8 mouse cellular contexts compared by ENCODE assay signal in the genomic region with DNA sequence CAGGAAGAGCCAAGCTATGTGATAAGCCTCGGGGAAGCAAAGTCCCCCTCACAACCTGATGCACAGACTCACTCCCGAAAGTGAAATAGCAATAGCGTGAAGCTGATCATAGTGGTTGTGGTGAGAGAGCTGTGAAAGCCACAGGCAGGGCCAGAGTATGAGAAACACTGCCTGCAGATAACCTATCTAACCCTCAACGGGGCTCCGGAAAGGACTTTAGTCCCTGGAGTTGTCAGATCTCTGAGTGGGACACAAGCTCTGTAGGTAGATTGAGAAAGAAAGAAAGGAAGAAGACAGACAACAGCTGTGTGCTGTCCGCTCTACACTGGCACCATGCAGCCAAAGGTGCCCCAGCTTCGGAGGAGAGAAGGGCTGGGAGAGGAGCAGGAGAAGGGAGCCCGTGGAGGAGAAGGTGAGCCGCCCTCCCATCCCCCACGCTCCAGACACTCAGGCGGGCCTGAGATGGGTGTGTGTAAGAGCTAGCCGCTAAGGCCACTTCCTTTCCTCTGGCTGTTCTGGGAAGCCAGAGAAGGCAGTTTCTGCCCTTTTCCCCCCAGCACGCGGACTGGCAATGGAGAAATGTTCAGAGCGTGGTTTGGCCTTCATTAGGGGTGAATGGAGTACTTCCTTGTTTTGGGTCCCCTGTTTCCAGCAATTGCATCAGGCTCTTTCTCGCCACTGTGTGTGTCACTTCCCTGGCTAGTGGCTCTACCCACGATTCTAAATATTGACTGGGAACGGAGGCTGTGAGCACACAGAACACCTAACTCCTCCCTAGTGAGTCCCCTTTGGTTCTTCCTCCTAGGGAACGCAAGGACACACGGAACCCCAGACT. TPM values are rescaled to one million over a fixed set of nuclear protein-coding genes. Genes with fewer than 3 reads are reported as not detected.
A peak's percentile ranks its signal among the peaks of the same experiment; 100 is the strongest.
DNase-seq lines count a peak whose midpoint lies in the region; ATAC-seq lines count a peak whose summit lies in the region.

A gene (plus strand): TSS at position 226 of the 835 bp plus-strand sequence.

- H3K4me3 ChIP-seq in heart, embryonic 13.5 days: peak within 1 kb of the TSS; percentile 18; the same call in 1 of the 2 replicates

- no peaks in the 10 kb centered on the region for H3K9me3 ChIP-seq in heart, embryonic 13.5 days

- ATAC-seq in heart, embryonic 13.5 days (ENCODE audit: extremely low read depth, insufficient number of reproducible peaks, low FRiP score, low TSS enrichment): no peak

- H3K9ac ChIP-seq in heart, embryonic 13.5 days: peak within 1 kb of the TSS; percentile 66

- peaks cover 28% of the 10 kb centered on the region for H3K4me1 ChIP-seq in heart, embryonic 13.5 days

- H3K36me3 ChIP-seq in heart, embryonic 13.5 days: no peaks in the 10 kb centered on the region

- 24% methylated on average over 20 of the region's 20 CpGs for WGBS in heart, embryonic 13.5 days

- peaks cover 10% of the 10 kb centered on the region for H3K27me3 ChIP-seq in heart, embryonic 13.5 days (replicated peaks)

- peak within 1 kb of the TSS; percentile 58 for H3K4me2 ChIP-seq in heart, embryonic 13.5 days

- peak; percentile 54 for DNase-seq in adrenal gland, adult 2 months
- no peak for DNase-seq in adrenal gland, adult 18-20 months (ENCODE audit: low spot score in 2 of 2)
- DNase-seq in MN1 (ENCODE audit: low spot score): peak; percentile 90
- DNase-seq in kidney, postnatal 4 days: peak; percentile 62 to 68
- peak; percentile 80 to 85 for DNase-seq in monocyte, adult 2 months (ENCODE audit: low read depth in 1 of 2, low spot score in 2 of 2)
- no peak for DNase-seq in frontal cortex, postnatal 14 days (ENCODE audit: low spot score in 2 of 2)
- DNase-seq in cerebellum, postnatal 25 days: no peak

- 0 out of 2 replicates have a peak within 1 kb of the TSS, but pooled peaks have one; percentile 6 for H3K27ac ChIP-seq in heart, embryonic 13.5 days (replicated peaks)

RNA-seq across cellular contexts. Expression of the gene that starts here (rescaled TPM):
- under 1 TPM; 0.35 to 0.49 TPM for total RNA-seq in adrenal gland, adult 2 months (2021)
- 0.88 and 0.92 TPM in 2 replicates for polyA plus RNA-seq in adrenal gland, adult 2 months (2012; rRNA removed)
- under 1 TPM; 0.26 to 0.56 TPM for total RNA-seq in adrenal gland, adult 18-20 months (2021)
- 0.53 and 1.5 TPM in 2 replicates for polyA plus RNA-seq in heart, embryonic 13.5 days (2015; fragmentation: Nextera tagmentation; extraction: Ambion mirVana)

Comparison
In these comparisons a context has a peak if more than half of its experiments do, and no peak if none do; other contexts are left out.
1. Peak in DNase-seq in adrenal gland, adult 2 months; RNA of the gene not detected or under 1 TPM.
2. DNase-seq: peak in MN1 (single experiment), kidney, postnatal 4 days (2 of 2) and monocyte, adult 2 months (2 of 2); none in adrenal gland, adult 18-20 months (0 of 2), frontal cortex, postnatal 14 days (0 of 2) and cerebellum, postnatal 25 days (0 of 2).